Mouse (Mus musculus) T-cell, adult 2 months (primary cell): ENCODE data around the gene Calm1.

Source experiments
- DNase-seq: peaks from one replicate; pipeline ENCODE4 v3.0.0; 2022; ENCODE audit warnings: low spot score

The Calm1 gene

DNA sequence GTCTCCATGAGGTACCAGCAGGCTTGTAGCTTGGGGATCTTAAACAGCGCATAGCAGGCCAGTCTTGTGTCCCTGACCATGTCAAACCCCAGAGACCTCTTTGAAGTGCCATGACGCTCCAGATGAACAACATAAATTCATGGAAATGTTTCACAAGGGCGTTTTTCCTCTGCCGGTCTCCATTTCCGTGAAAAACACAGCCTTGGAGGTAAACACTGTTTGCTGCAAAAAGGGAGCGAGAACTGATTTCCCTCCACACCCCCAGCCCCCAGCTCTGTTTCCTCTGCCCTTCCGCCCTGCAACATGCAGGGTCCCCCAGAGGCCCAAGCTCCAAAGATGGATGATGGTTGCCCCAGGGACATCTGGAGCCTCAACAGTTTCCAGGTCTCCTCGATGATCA, 24.3 kb downstream of the Calm1 start:
- DNase-seq, result no peak

- no peak for DNase-seq
These were observed 26.0 kb downstream of the Calm1 start for GRCm38 (mm10) chr12:100225196-100225595.

GRCm38 (mm10) chr12:100226073-100226472, 26.8 kb downstream of the Calm1 start:
- DNase-seq, result no peak

- DNase-seq, result no peak
These were observed 27.4 kb downstream of the Calm1 start for GRCm38 (mm10) chr12:100226621-100227020.

- peak; percentile 72 for DNase-seq
These were observed 28.9 kb downstream of the Calm1 start for GRCm38 (mm10) chr12:100228041-100228725.

- no peak for DNase-seq
These were observed 35.0 kb downstream of the Calm1 start for GRCm38 (mm10) chr12:100234201-100234600.

DNA sequence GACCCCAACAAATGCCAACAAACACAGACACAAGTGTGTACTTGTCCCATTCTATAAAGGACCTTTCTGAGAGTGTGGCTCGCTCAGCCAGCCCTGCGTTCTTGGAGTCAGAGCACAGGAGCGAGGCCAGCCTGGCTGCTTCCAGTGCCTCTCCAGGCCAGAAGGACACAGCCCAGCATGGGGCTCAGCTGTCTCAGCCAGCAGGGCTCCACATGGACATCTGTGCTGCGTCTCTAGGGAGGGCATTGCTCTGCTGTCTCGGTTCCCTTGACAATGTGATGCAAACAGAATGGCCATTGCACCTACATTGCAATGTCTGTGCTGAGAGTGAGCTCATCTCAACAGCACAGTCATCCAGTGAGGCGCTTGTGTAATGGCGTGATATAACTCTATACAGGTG, 35.7 kb downstream of the Calm1 start:
- DNase-seq, result no peak

DNA sequence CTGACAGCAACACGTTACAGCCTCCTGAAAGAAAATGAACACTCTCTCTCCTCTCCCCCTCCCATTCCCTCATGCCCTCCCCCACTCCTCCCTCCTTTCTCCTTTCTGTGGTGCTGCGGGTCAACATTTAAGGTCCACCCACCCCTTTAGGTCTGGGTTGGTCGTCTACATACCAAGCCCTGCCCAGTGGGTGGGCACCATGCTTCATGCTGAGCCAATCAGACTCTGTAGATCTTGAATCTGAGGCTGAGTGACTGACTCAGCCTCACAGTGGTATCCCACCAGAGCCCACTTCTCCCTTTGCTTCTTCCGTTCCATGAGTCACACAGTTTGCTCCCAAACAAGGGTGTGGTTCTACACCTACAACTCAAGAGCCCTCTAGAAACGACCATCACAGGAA, 36.2 kb downstream of the Calm1 start:
- no peak for DNase-seq

- DNase-seq, result no peak
These were observed 40.2 kb downstream of the Calm1 start for GRCm38 (mm10) chr12:100239404-100239803.

- DNase-seq, result no peak
These were observed 40.6 kb downstream of the Calm1 start for GRCm38 (mm10) chr12:100239807-100240206.

DNA sequence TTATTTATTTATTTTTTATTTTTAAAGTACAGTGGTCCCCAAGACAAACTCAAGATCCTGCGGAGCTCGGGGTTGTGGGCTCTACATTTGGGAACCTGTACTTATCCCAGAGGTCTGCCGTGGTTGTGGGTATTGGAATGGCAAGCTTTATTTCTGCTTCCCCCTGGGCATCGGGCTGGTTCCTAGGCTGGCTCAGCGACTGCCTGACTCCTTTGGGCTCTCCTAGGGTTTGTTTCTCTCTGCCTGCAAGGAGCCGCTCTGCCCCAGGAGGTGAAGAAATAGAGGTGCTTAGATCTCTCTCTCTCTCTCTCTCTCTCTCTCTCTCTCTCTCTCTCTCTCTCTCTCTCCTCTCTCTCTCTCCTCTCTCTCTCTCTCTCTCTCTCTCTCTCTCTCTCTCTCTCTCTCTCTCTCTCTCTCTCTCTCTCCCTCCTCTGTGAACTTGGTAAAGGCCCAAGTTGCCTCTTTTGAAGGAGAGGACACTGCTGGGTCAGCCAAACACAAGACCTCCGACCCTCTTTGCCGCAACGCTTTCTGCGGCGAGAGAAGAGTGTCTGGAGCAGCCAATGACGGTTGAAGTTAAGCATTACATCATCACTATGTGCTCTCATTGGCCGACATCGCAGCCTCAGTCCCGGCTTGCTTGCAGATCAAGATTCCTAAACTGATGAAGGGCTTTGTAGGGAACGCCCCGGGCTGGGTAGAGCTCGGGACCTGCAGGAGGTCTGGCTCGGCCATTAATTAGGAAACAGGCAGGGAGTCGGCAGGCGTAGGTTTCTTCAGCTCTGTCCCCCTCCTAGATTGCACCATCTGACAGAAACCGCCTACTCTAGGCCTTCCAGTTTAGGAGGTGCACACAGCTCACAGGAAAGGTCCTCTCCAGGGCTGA, 42.9 kb downstream of the Calm1 start:
- DNase-seq, result peak; percentile 4

- no peak for DNase-seq
These were observed 45.3 kb downstream of the Calm1 start for GRCm38 (mm10) chr12:100244580-100244979.

GRCm38 (mm10) chr12:100249170-100249569, 49.9 kb downstream of the Calm1 start:
- no peak for DNase-seq

- DNase-seq, result no peak
These were observed 55.2 kb downstream of the Calm1 start for GRCm38 (mm10) chr12:100254471-100254870.

DNA sequence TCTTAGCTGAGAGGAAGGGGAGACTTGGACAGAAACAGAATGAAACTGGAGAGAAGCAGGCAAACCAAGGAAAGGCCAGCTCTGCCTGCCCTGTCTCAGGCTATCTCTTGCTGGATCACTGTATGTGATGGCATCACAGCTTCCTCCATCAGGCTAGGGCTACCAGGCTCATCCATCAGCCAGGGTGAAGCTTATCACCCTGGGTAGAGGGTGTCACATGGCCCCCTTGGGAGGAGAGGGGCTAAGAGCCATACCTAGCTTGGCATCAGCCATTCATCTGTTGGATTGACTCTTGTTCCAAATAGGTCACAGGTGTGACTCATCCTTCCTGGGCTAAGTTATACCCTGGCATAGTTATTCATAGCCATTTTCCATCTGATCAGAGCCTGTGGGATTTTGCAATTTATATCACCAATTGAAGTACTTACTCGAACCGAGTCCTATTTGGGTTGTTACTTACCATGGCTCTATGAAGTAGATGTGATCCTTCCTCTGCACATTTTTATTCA, 56.3 kb downstream of the Calm1 start:
- DNase-seq, result no peak

DNA sequence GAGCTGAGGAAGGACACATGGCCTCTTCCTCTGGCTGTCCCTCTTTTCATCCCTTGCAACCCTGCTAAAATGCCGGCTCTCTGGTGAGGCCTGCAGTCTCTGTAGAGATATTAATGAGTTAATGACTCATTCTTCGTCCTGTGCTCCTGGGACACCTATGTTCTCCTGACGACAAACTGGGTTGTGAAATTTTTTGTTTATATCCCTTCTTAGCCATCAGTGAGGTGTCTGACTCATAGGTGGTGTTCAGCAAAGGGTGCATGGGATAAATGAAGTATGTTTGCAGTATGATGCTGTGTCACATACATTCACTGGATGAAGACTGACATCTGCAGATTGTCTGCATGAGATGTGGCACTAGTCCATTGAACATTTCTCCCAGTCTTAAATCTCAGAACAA, 58.5 kb downstream of the Calm1 start:
- no peak for DNase-seq
